Mouse (Mus musculus): ENCODE results near the gene Hspa12a. TPM values are rescaled to one million over a fixed set of nuclear protein-coding genes. Genes with fewer than 3 reads are reported as not detected.

Hspa12a gene
- polyA plus RNA-seq, 1 experiment, result 17.9 TPM

- WGBS, result 53% methylated on average over 11 of the region's 11 CpGs
- TF ChIP-seq POLR2A (IDR thresholded peaks at IDR 0.05; ENCODE audit: low read depth, low read length) (no peak), CTCF (conservative IDR thresholded peaks at IDR 0.05; ENCODE audit: insufficient read depth, insufficient read length, low read depth, low read length) (no peak)
- peak; percentile 52 for DNase-seq
- Histone ChIP-seq H3K4me3 (ENCODE audit: insufficient read depth, low read depth, low read length) (no peak overlapping the region), H3K4me1 (ENCODE audit: control insufficient read depth, insufficient read depth, low read length) (peaks cover 8% of the 10 kb centered on the region; the same call in 1 of the 2 replicates), H3K36me3 (ENCODE audit: control insufficient read depth, insufficient read depth, low read length) (no peaks in the 10 kb centered on the region), H3K27ac (ENCODE audit: insufficient read depth, low read depth, low read length) (no peak overlapping the region), H3K27me3 (replicated peaks; ENCODE audit: control insufficient read depth, insufficient read depth, low read length) (no peaks in the 10 kb centered on the region)
These were observed 70.8 kb downstream of the Hspa12a start for GRCm38 (mm10) chr19:58872381-58873259.

- Histone ChIP-seq H3K27me3 (replicated peaks; ENCODE audit: control insufficient read depth, insufficient read depth, low read length) (no peaks in the 10 kb centered on the region), H3K36me3 (ENCODE audit: control insufficient read depth, insufficient read depth, low read length) (no peaks in the 10 kb centered on the region), H3K4me1 (ENCODE audit: control insufficient read depth, insufficient read depth, low read length) (peaks cover 8% of the 10 kb centered on the region; the same call in 1 of the 2 replicates), H3K4me3 (ENCODE audit: insufficient read depth, low read depth, low read length) (no peak overlapping the region), H3K27ac (ENCODE audit: insufficient read depth, low read depth, low read length) (no peak overlapping the region)
- no peak for TF ChIP-seq CTCF (conservative IDR thresholded peaks at IDR 0.05; ENCODE audit: insufficient read depth, insufficient read length, low read depth, low read length)
- TF ChIP-seq POLR2A (IDR thresholded peaks at IDR 0.05; ENCODE audit: low read depth, low read length), result no peak
- DNase-seq, result no peak
- 65% methylated on average over 6 of the region's 6 CpGs for WGBS
These were observed 71.6 kb downstream of the Hspa12a start for GRCm38 (mm10) chr19:58871878-58872277.

- Histone ChIP-seq H3K27ac (ENCODE audit: insufficient read depth, low read depth, low read length) (no peak overlapping the region), H3K4me1 (ENCODE audit: control insufficient read depth, insufficient read depth, low read length) (no peaks in the 10 kb centered on the region), H3K4me3 (ENCODE audit: insufficient read depth, low read depth, low read length) (no peak overlapping the region), H3K27me3 (replicated peaks; ENCODE audit: control insufficient read depth, insufficient read depth, low read length) (no peaks in the 10 kb centered on the region), H3K36me3 (ENCODE audit: control insufficient read depth, insufficient read depth, low read length) (no peaks in the 10 kb centered on the region)
- DNase-seq, result no peak
- no peak for TF ChIP-seq CTCF (conservative IDR thresholded peaks at IDR 0.05; ENCODE audit: insufficient read depth, insufficient read length, low read depth, low read length)
- TF ChIP-seq POLR2A (IDR thresholded peaks at IDR 0.05; ENCODE audit: low read depth, low read length), result no peak
- WGBS, result 75% methylated on average over 4 of the region's 4 CpGs
These were observed 76.8 kb downstream of the Hspa12a start for GRCm38 (mm10) chr19:58866651-58867050.

- no peak overlapping the region for H3K4me3 ChIP-seq (ENCODE audit: insufficient read depth, low read depth, low read length)
- 50% methylated on average over 5 of the region's 5 CpGs for WGBS
These were observed 78.2 kb downstream of the Hspa12a start for GRCm38 (mm10) chr19:58865224-58865623.

GRCm38 (mm10) chr19:58864006-58864573 lies 79.4 kb downstream of the Hspa12a start:
- peak; percentile 56 for DNase-seq
- TF ChIP-seq POLR2A (IDR thresholded peaks at IDR 0.05; ENCODE audit: low read depth, low read length) (no peak), CTCF (conservative IDR thresholded peaks at IDR 0.05; ENCODE audit: insufficient read depth, insufficient read length, low read depth, low read length) (no peak)
- WGBS, result 91% methylated on average over 1 of the region's 1 CpGs
- Histone ChIP-seq H3K4me1 (ENCODE audit: control insufficient read depth, insufficient read depth, low read length) (peaks cover 5% of the 10 kb centered on the region; the same call in 1 of the 2 replicates), H3K27ac (ENCODE audit: insufficient read depth, low read depth, low read length) (no peak overlapping the region), H3K4me3 (ENCODE audit: insufficient read depth, low read depth, low read length) (no peak overlapping the region), H3K27me3 (replicated peaks; ENCODE audit: control insufficient read depth, insufficient read depth, low read length) (no peaks in the 10 kb centered on the region), H3K36me3 (ENCODE audit: control insufficient read depth, insufficient read depth, low read length) (no peaks in the 10 kb centered on the region)

More at GRCm38 (mm10) chr19:58865224-58865623, 78.2 kb downstream of the Hspa12a start:
- Histone ChIP-seq H3K36me3 (ENCODE audit: control insufficient read depth, insufficient read depth, low read length) (no peaks in the 10 kb centered on the region), H3K27ac (ENCODE audit: insufficient read depth, low read depth, low read length) (no peak overlapping the region), H3K27me3 (replicated peaks; ENCODE audit: control insufficient read depth, insufficient read depth, low read length) (no peaks in the 10 kb centered on the region), H3K4me1 (ENCODE audit: control insufficient read depth, insufficient read depth, low read length) (peaks cover 5% of the 10 kb centered on the region; the same call in 1 of the 2 replicates)
- TF ChIP-seq CTCF (conservative IDR thresholded peaks at IDR 0.05; ENCODE audit: insufficient read depth, insufficient read length, low read depth, low read length) (no peak), POLR2A (IDR thresholded peaks at IDR 0.05; ENCODE audit: low read depth, low read length) (no peak)
- no peak for DNase-seq

GRCm38 (mm10) chr19:58861174-58861760 lies 82.2 kb downstream of the Hspa12a start:
- peak overlapping the region; percentile 85 for H3K4me3 ChIP-seq (ENCODE audit: insufficient read depth, low read depth, low read length)
- peak overlapping the region; percentile 61 for H3K27ac ChIP-seq (ENCODE audit: insufficient read depth, low read depth, low read length)
- TF ChIP-seq CTCF (conservative IDR thresholded peaks at IDR 0.05; ENCODE audit: insufficient read depth, insufficient read length, low read depth, low read length), result no peak
- TF ChIP-seq POLR2A (IDR thresholded peaks at IDR 0.05; ENCODE audit: low read depth, low read length), result no peak
- 10% methylated on average over 12 of the region's 12 CpGs for WGBS
- H3K27me3 ChIP-seq (replicated peaks; ENCODE audit: control insufficient read depth, insufficient read depth, low read length), result no peaks in the 10 kb centered on the region
- H3K36me3 ChIP-seq (ENCODE audit: control insufficient read depth, insufficient read depth, low read length), result no peaks in the 10 kb centered on the region
- DNase-seq, result peak; percentile 64
- H3K4me1 ChIP-seq (ENCODE audit: control insufficient read depth, insufficient read depth, low read length), result peaks cover 5% of the 10 kb centered on the region; the same call in 1 of the 2 replicates

All from kidney, adult 2 months (tissue).